Mouse (Mus musculus): ENCODE measurements at regions not wholly inside any gene's neighbourhood (a gene's known extent, or its start where the extent isn't known, plus 50 kb on each side); places are given as distances from the start of the nearest gene placed in this dataset.
A peak's percentile ranks its signal among the peaks of the same experiment; 100 is the strongest.

DNA sequence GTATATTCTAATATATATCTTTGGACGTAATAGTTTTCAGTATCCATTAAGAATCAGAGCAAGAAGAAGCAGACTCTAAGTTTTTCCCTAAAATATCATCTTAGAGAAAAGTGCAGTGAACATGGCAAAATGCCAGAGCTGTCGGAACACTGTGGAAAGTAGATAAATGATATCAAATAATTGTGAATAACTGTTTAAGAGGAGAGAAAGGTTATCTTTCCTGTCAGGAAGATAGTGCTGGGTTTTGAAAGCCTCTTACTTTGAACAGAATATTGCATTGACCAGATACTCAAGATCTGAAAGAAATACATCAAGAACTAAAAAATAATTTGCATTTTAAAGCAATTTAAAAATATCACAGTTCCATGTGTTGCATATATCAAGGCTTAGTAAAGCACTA, 1549.2 kb downstream of the Pcdh18 start:
- DNase-seq (ENCODE audit: low spot score in 2 of 2): no peak

DNA sequence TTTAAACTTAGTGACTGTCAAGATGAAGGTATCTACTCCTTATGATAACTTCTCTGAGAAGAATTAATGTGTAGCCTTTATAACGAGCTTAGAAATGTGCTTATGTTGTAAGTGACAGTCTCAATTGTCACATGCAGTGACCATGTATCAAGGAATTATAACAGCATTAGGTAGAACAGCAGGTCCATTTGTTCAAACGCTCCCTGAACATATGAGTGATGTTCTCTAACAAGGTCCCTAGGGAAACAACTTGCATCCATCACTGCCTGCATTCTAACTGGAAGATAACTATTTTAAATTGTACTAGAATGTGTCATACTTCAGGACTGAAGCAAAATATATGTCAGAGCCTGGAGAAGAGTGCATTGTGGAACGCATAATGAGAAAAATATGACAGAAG, 1562.8 kb downstream of the Pcdh18 start:
- no peak for DNase-seq (ENCODE audit: low spot score in 2 of 2)

DNA sequence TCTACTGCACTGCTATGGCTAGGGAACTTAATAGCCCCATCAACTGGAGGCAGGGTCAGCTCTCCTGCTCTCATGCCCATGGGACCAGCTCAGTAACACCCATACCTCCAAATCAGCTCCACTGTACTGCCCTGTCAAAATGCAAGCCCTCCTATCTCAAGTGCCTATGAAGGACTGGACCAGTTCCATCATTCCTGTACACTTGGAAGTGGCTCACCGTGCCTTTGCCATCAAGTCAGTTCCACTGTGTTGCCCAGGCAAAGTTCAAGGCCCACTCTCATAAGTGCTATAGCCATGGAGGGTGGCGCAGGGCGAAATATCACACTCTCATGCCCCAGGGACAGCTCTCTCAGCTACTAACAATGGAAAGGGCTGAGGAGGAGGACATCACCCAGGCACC, 1612.2 kb downstream of the Pcdh18 start:
- DNase-seq (ENCODE audit: low spot score in 2 of 2): no peak

DNA sequence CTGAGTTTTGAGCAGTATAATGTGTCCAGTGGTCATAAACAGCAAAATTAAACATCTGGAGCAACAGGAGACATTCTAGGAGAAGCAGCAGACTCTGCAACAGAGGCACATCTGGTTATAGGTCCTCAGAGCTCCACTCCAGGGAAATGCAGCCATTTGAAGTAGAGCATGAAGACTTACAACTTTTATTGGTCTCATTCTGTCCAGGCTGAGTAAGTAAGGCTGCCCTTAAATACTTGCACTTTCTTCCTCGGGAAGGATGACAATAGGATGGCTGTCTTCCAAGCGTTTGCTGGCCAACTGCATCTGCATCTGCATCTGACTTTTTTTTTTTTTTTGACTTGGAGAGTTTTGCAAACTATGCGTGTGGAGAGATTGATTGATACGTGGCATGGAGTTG, 1622.2 kb downstream of the Pcdh18 start:
- no peak for DNase-seq (ENCODE audit: low spot score in 2 of 2)

DNA sequence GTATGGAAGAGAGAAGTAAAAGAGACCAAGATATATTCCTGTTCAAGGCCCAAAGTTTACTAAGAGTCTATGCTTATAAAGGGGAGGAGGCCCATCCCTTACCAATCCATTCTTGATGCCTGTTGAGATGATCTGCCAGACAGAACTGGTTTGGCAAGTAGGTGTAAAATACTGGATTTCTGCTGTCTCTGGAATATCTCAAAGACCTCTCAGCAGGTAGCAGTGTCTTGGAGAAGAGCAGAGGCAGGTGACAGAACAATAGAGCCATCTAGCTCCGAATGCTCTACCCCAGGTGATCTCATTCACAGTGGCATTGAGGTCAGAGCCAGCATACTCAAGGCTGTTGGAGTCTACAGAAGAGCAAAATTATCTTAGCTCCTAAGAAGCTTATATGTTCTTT, 1632.9 kb downstream of the Pcdh18 start:
- DNase-seq (ENCODE audit: low spot score in 2 of 2): no peak

DNA sequence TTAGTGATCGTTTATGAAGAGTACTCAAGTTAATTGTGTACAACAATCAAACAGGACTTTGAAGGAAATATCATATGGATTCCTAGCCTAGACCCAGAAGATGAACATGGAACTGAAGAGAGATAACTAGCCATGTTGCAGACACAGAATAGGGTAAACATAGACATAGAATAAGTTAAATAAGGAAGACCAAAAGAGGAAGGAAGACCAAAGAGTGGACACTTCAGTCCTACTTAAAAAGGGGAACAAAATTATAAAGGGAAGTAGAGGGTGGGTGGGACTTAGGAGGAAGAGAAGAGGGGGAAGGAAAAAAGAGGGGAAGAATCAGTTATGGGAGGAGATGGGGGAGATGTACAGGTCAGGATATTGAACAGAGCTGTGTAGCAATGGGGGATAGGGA, 1652.8 kb upstream of the Pabpc4l start:
- DNase-seq (ENCODE audit: low spot score in 2 of 2): no peak

DNA sequence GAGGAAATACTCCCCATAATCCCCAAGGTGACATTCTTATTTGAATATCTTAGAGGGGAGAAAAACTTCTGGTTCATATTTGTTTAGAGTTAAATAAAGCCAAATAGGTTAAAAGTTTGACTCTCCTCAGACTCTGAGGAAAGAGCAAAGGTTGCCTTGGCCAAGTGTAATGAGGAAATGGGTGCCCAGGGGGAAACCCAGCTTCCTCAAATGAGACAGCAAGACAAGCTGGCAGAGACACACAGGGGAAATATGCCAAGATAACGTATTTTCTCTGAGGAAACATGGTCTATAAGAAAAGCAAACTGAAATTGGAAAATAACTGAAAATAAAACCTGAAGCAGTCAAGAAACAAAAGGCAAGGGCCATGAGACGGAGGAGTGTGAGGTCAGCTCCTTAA, 1632.6 kb upstream of the Pabpc4l start:
- DNase-seq (ENCODE audit: low spot score in 2 of 2): peak in 1 of 2 experiments; percentile 19

DNA sequence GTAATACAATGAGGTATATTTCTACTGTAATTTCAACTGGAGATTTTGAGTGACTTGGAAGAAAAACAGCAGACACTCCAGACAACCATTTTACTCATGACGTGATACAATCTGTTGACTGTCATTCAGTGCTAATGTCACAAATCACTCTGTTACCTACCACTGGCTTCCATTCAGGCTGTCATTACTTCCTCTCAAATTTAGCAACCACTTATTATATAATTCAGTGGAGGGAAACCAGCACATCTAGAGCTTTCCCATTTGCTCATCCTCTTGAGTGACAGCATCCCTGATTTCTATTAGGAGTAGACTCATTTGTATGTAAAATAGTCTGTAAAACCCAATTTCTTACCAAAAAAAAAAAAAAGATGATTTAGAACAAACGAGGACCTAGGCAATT, 1627.3 kb upstream of the Pabpc4l start:
- DNase-seq (ENCODE audit: low spot score in 2 of 2): no peak

DNA sequence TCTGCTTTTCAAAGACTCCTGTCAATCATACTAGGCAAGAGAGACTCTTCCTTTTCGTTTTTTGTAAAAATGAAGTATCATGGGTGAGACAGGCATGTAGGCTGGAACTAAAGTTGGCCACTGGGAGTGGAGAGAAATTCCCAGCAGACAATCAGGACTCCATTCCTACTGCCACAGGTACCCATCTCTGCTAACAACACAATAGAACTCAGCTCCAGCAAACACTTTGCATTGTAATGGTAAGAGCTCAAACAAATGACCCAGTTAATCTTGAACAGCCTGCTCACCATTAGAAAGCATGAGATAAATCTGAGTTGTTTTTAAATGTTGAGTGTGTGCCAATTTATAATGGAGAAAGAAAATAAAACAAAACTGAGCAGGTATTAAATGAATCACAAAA, 1620.6 kb upstream of the Pabpc4l start:
- no peak for DNase-seq (ENCODE audit: low spot score in 2 of 2)
